Mouse (Mus musculus) myocyte (in vitro differentiated cells): ENCODE data around the gene Slc35c1. TPM values are rescaled to one million over a fixed set of nuclear protein-coding genes. Genes with fewer than 3 reads are reported as not detected.
A peak's percentile ranks its signal among the peaks of the same experiment; 100 is the strongest.

Source experiments
- H3K27me3 ChIP-seq: one replicate; pipeline ENCODE4 v1.6.1; 2011; ENCODE audit not compliant: control insufficient read depth, insufficient read depth, insufficient read length
- H3K36me3 ChIP-seq: one replicate; pipeline ENCODE4 v1.6.1; 2011; ENCODE audit not compliant: control insufficient read depth, insufficient read depth
- H3K4me2 ChIP-seq: one replicate; pipeline ENCODE4 v1.6.1; 2011; ENCODE audit warnings: low read depth, control low read depth
- H3K4me3 ChIP-seq: one replicate; pipeline ENCODE4 v1.5.1; 2011; ENCODE audit warnings: mild to moderate bottlenecking, control low read depth, moderate library complexity
- H3K79me2 ChIP-seq: one replicate; pipeline ENCODE4 v1.6.1; 2011; ENCODE audit not compliant: control insufficient read depth, insufficient read depth
- H3ac ChIP-seq: one replicate; pipeline ENCODE4 v1.6.1; 2011; ENCODE audit not compliant: control insufficient read depth, insufficient read length
- CEBPB ChIP-seq: IDR thresholded peaks from 2 replicates; pipeline ENCODE4 v1.6.1; 2011; ENCODE audit warnings: mild to moderate bottlenecking, moderate library complexity; ENCODE audit not compliant: poor library complexity, insufficient read depth, severe bottlenecking
- E2F4 ChIP-seq: IDR thresholded peaks from one replicate; pipeline ENCODE4 v1.6.1; 2011; ENCODE audit warnings: mild to moderate bottlenecking, control low read depth, moderate library complexity; ENCODE audit not compliant: insufficient read depth
- MAX ChIP-seq: IDR thresholded peaks from one replicate; pipeline ENCODE4 v1.6.1; 2011; ENCODE audit warnings: low read depth, mild to moderate bottlenecking, control low read depth
- MYOD1 ChIP-seq, 3 experiments: IDR thresholded peaks; one replicate each; pipeline ENCODE4 v1.6.1; 2011; ENCODE audit warnings: control low read depth in 2 of 3, low read depth in 2 of 3, mild to moderate bottlenecking in 2 of 3, moderate library complexity in 1 of 3; ENCODE audit not compliant: insufficient read length in 2 of 3, control insufficient read depth in 1 of 3
- MYOG ChIP-seq, 3 experiments: IDR thresholded peaks; one replicate each; pipeline ENCODE4 v1.6.1; 2011; ENCODE audit warnings: control low read depth in 2 of 3, low read depth in 2 of 3, mild to moderate bottlenecking in 2 of 3; ENCODE audit not compliant: insufficient read length in 2 of 3, control insufficient read depth in 1 of 3, insufficient read depth in 1 of 3
- POLR2A ChIP-seq: IDR thresholded peaks from one replicate; pipeline ENCODE4 v1.6.1; 2011; ENCODE audit warnings: low read depth, mild to moderate bottlenecking, control low read depth, moderate library complexity; ENCODE audit not compliant: insufficient read length
- POLR2AphosphoS2 ChIP-seq: IDR thresholded peaks from one replicate; pipeline ENCODE4 v1.6.1; 2011; ENCODE audit warnings: low read depth, control low read depth; ENCODE audit not compliant: insufficient read length
- REST ChIP-seq: IDR thresholded peaks from one replicate; pipeline ENCODE4 v1.6.1; 2011; ENCODE audit warnings: mild to moderate bottlenecking, control low read depth, moderate library complexity; ENCODE audit not compliant: insufficient read depth, insufficient read length
- SRF ChIP-seq: IDR thresholded peaks from one replicate; pipeline ENCODE4 v1.6.1; 2011; ENCODE audit warnings: low read depth; ENCODE audit not compliant: control insufficient read depth, insufficient read length
- TCF12 ChIP-seq: IDR thresholded peaks from one replicate; pipeline ENCODE4 v1.6.1; 2011; ENCODE audit warnings: mild to moderate bottlenecking, control low read depth; ENCODE audit not compliant: poor library complexity, insufficient read depth, severe bottlenecking
- TCF3 ChIP-seq: IDR thresholded peaks from one replicate; pipeline ENCODE4 v1.6.1; 2011; ENCODE audit warnings: low read depth, control low read depth; ENCODE audit not compliant: insufficient read length
- USF1 ChIP-seq: IDR thresholded peaks from one replicate; pipeline ENCODE4 v1.6.1; 2011; ENCODE audit warnings: low read depth, mild to moderate bottlenecking, control low read depth, moderate library complexity
- polyA plus RNA-seq: library from polyadenylated mRNA; unstranded; fragments of >200 nt; fragmentation: generic; extraction: Trizol; gene quantifications from one replicate; pipeline ENCODE4 v1.2.1, GENCODE M21; 2012; ENCODE audit warnings: missing spikeins

Gene Slc35c1
- polyA plus RNA-seq, 1 experiment, result 13.8 TPM

- Histone ChIP-seq H3K4me3 (peak within 1 kb of the TSS; percentile 41), H3K4me2 (peak within 1 kb of the TSS; percentile 89), H3K36me3 (no peaks in the 10 kb centered on the region), H3K79me2 (peaks cover 5% of the 10 kb centered on the region), H3ac (peak within 1 kb of the TSS; percentile 44), H3K27me3 (no peaks in the 10 kb centered on the region)
- TF ChIP-seq TCF12 (no peak), POLR2AphosphoS2 (peak; percentile 94), MYOG (IDR thresholded peaks at IDR 0.05; ENCODE audit: control insufficient read depth in 1 of 3, insufficient read depth in 1 of 3, insufficient read length in 2 of 3, low read depth in 2 of 3) (peak in 1 of 3 experiments; percentile 17), MYOD1 (IDR thresholded peaks at IDR 0.05; ENCODE audit: control insufficient read depth in 1 of 3, insufficient read length in 2 of 3, low read depth in 2 of 3) (peak in 1 of 3 experiments; percentile 48), MAX (peak; percentile 83), E2F4 (no peak), POLR2A (peak; percentile 99), CEBPB (no peak), REST (peak; percentile 37), SRF (peak; percentile 68), USF1 (no peak), TCF3 (no peak)
Observed at GRCm38 (mm10) chr2:92433578-92434374, 26.6 kb downstream of the Slc35c1 start, which contains the start of gene Cry2. TSS of gene Cry2 (minus strand) at chr2:92434043.

- Histone ChIP-seq H3K4me2 (peak overlapping the region; percentile 82), H3K36me3 (no peaks in the 10 kb centered on the region), H3K27me3 (no peaks in the 10 kb centered on the region), H3K4me3 (peak overlapping the region; percentile 41), H3ac (peak overlapping the region; percentile 44), H3K79me2 (peaks cover 11% of the 10 kb centered on the region)
- TF ChIP-seq REST (no peak), TCF3 (no peak), E2F4 (no peak), MYOD1 (IDR thresholded peaks at IDR 0.05; ENCODE audit: control insufficient read depth in 1 of 3, insufficient read length in 2 of 3, low read depth in 2 of 3) (no peak), POLR2A (no peak), USF1 (no peak), CEBPB (no peak), POLR2AphosphoS2 (no peak), MAX (no peak), MYOG (IDR thresholded peaks at IDR 0.05; ENCODE audit: control insufficient read depth in 1 of 3, insufficient read depth in 1 of 3, insufficient read length in 2 of 3, low read depth in 2 of 3) (no peak), TCF12 (no peak), SRF (no peak)
Observed at GRCm38 (mm10) chr2:92432299-92433295, 27.7 kb downstream of the Slc35c1 start.

GRCm38 (mm10) chr2:92431611-92432179 is 28.6 kb downstream of the Slc35c1 start:
- peak overlapping the region; percentile 41 for H3K4me3 ChIP-seq
- H3K4me2 ChIP-seq, result peak overlapping the region; percentile 82
- H3K36me3 ChIP-seq, result no peaks in the 10 kb centered on the region
- TF ChIP-seq USF1, result no peak
- TF ChIP-seq TCF12, result no peak
- TF ChIP-seq CEBPB, result no peak
- TF ChIP-seq E2F4, result no peak
- TF ChIP-seq TCF3, result no peak
- no peak for TF ChIP-seq SRF
- no peak for TF ChIP-seq MYOD1 (IDR thresholded peaks at IDR 0.05; ENCODE audit: control insufficient read depth in 1 of 3, insufficient read length in 2 of 3, low read depth in 2 of 3)
- TF ChIP-seq MYOG (IDR thresholded peaks at IDR 0.05; ENCODE audit: control insufficient read depth in 1 of 3, insufficient read depth in 1 of 3, insufficient read length in 2 of 3, low read depth in 2 of 3), result no peak
- no peak for TF ChIP-seq MAX
- H3K79me2 ChIP-seq, result peaks cover 11% of the 10 kb centered on the region
- H3K27me3 ChIP-seq, result no peaks in the 10 kb centered on the region
- H3ac ChIP-seq, result no peak overlapping the region
